Mouse (Mus musculus) heart, postnatal 14 days (tissue): ENCODE data around the gene Zfp711. TPM values are rescaled to one million over a fixed set of nuclear protein-coding genes. Genes with fewer than 3 reads are reported as not detected.

Source experiments
- DNase-seq, 2 experiments: peaks; one replicate each; pipeline ENCODE4 v3.0.0; 2021 to 2022
- intact Hi-C: fragments of 180-260 bp; cut with DNase I; formaldehyde crosslinking; loops from one replicate; pipeline ENCODE4 v1.15.1; 2025
- long read RNA-seq, 2 experiments: library from polyadenylated mRNA; stranded (forward); transcript quantifications; one replicate each; pipeline ENCODE4 v2.0.0; 2021
- total RNA-seq, 2 experiments: library from RNA; stranded (reverse); gene quantifications; 2 replicates each; pipeline ENCODE4 v1.2.3; 2021

Gene Zfp711
- total RNA-seq = 1 to 10 TPM; 1.0 to 2.2 TPM
- long read RNA-seq, experiment 1, partial matches to known transcripts = 0 of 1 reads
- long read RNA-seq, experiment 1, other reads (novel, unspliced or antisense) = 1 of 1 reads
- long read RNA-seq, experiment 2, full-length matches to known transcripts = 1 of 3 reads
- long read RNA-seq, experiment 2, partial matches to known transcripts = 0 of 3 reads
- long read RNA-seq, experiment 2, other reads (novel, unspliced or antisense) = 2 of 3 reads

DNA sequence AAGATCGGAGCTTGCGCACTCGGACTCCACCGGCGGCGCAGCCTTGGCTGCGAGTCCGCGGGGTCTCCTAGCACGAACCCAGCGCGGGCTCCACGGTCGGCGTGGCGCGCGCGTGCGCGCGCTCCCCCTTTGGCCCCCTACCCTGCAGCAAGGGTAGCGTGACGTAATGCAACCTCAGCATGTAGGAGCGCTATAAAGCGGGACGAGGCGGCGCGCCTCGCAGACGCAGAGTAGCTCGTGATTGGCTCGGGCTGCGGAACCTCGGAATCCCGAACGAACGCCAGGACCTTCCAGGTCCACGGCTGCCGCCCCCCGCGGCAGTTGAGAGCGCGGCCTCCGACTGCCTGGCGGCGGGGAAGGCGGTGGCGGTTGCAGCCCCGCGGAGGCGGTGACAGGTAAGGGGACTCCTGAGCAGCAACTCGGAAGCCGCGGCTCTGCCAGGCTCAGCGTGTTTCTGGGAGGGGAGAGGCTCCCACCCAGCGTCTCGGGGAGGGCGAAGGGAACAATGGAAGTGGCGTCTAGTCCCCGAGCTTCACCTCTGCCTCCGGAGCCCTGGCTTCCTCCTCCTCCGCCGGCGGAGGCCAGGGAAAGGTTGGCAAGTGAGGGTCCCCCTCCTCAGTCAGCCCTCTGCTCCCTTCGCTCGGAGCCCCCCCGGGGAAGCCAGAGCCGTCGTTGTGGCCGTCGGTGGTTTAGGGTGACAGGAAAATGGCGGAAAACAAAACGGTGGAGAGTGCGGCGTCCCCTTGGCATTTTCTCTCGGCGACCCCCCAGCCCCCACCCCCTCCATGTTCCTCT is at the start of gene Zfp711:
Gene Zfp711, plus strand, starts transcription at position 16 of the 795 bp plus-strand sequence.
- intact Hi-C loops = no loop called here
- peak; percentile 28 to 40 for DNase-seq

DNA sequence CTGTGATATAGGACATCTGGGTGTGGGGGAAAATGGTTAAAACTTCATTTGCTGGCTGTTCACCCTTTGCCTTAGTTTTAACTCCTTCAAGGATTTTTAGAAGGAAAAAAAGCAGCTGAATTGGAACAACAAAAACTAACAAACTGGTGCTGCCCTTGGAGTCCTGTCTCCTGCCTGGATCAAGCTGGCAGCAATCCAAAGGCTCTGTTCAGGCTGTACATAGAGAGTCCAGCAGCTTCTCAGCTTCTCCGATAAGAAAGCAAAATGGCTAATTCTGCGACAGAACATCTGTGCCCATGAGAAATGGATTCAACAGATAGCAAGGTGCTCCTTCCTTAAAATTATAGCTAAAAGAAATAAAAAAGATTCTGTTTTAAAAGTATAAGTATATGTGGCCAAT is 32.6 kb upstream of the Zfp711 start:
- intact Hi-C loops = no loop called here

DNA sequence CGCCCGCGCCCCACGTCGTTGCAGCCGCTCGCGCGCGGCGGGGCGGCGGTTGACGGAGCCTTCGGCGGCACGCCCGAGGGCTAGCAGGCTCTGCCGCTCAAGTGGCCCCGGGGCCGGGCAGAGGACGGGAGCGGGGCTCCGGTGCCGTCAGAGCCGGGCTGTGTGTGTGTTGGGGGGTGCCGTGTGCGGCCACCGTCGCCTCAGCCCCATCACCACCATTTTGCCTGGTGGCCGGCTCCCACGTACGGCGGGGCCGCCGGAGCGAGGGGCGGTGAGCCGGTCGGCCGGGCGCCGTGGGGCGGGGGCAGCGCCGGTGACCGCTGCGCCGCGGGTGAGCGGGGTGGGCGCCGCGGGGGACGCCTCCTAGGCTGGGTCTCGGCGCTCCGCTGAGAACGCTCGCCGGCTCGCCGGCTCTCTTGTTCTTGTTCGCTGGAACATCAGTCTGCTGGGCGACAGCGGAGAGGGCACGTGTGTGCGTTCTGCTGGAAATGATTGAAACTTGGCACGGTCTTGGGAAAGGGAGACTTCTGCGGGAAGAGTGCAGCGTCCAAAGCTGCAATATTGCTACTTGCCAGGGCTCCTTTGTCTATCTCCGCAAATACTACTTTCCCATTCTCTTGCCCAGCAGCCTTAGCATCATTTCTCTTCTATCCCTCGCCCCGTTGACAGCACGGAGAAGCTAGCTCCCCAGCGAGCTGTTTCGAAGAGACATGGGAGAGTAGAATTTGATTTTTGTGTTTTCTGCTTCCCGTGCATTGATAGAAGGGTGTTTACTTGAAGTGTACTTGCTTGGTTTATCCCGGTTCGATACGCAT is 1.2 kb downstream of the Zfp711 start:
- peak; percentile 14 to 29 for DNase-seq
- intact Hi-C loops = no loop called here

More for the DNA sequence above, 32.6 kb upstream of the Zfp711 start:
- peak in 1 of 2 experiments; percentile 6 for DNase-seq

DNA sequence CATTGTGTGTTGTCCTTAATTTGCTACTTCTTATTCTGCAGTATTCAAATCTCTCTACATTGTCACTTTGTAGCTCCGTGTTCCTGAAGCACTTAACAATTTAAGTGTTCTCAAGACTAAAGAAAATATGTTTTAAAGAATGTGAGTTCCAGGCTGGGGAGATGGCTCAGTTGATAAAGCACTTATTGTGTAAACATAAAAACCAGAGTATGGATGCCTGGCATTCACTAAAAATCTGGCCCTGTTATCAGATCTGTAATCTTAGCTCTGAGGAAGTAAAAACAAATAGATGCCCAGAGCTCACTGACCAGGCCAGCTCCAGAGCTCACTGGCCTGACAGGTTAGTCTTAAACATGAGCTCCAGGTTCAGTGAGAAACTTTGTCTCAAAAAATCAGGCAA is 75.2 kb downstream of the Zfp711 start:
- DNase-seq = no peak
- intact Hi-C loops = no loop called here

DNA sequence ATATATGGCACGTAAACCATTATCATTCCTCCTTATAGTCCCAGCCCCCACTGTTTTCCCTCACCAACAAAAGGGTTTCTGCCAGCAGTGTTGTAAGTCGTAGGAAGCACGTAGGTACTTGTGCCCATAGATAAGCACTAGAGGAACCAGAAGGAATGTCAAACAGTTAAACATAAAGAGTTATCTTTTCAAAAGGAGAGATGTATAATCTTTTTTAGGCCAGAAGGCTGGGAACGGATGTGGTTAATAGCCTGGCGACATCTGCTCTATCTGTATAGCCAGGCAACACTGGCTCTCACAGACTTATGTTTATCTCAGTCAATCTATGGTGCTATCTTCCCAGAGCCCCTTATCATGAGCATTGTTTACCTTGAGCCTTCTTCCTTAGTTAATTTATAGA is 80.3 kb downstream of the Zfp711 start:
- no peak for DNase-seq

More for the DNA sequence above, 80.3 kb downstream of the Zfp711 start:
- intact Hi-C loops = no loop called here

Other genes with a start within 250 kb of the Zfp711 start
- not detected for gene Satl1, start 193.7 kb upstream of the Zfp711 start, total RNA-seq
- not detected for gene 2010106E10Rik, start 105.3 kb upstream of the Zfp711 start, total RNA-seq
- gene Pof1b, start 98.1 kb downstream of the Zfp711 start, total RNA-seq = under 1 TPM; 0.05 to 0.19 TPM